Mouse (Mus musculus) brain, embryonic 14.5 days (tissue): ENCODE measurements around the gene Mxra8. TPM values are rescaled to one million over a fixed set of nuclear protein-coding genes. Genes with fewer than 3 reads are reported as not detected.

ENCODE experiments used
- DNase-seq: peaks from one replicate; pipeline ENCODE4 v3.0.0-alpha.2; 2011; ENCODE audit warnings: low read depth
- CTCF ChIP-seq: fragments of 200-500 bp; IDR thresholded peaks from 2 replicates; pipeline ENCODE4 v1.5.1; 2012; ENCODE audit warnings: inconsistent platforms, mild to moderate bottlenecking, moderate library complexity, borderline replicate concordance; ENCODE audit not compliant: insufficient read depth, insufficient read length; ENCODE audit errors: extremely low read depth
- POLR2A ChIP-seq: fragments of 200-500 bp; IDR thresholded peaks from 2 replicates; pipeline ENCODE4 v1.6.1; 2012; ENCODE audit warnings: mild to moderate bottlenecking, inconsistent platforms, borderline replicate concordance; ENCODE audit not compliant: poor library complexity, insufficient read depth, insufficient read length, severe bottlenecking; ENCODE audit errors: extremely low read depth
- polyA plus RNA-seq: library from polyadenylated mRNA; depleted of rRNA; stranded (reverse); fragments of >200 nt; gene quantifications from 2 replicates; pipeline ENCODE4 v1.2.3, GENCODE M21; 2012

Gene Mxra8
- polyA plus RNA-seq, 1 experiment = 39.9 TPM

GRCm38 (mm10) chr4:155821025-155821424, 18.5 kb upstream of the Mxra8 start:
- peak; percentile 36 for DNase-seq
- TF ChIP-seq CTCF = no peak
- no peak for TF ChIP-seq POLR2A

- no peak for DNase-seq
- no peak for TF ChIP-seq CTCF
- no peak for TF ChIP-seq POLR2A
Measured at GRCm38 (mm10) chr4:155823443-155823842, 16.0 kb upstream of the Mxra8 start.

GRCm38 (mm10) chr4:155829866-155830265, 9.6 kb upstream of the Mxra8 start:
- TF ChIP-seq POLR2A (no peak), CTCF (no peak)
- DNase-seq = no peak

GRCm38 (mm10) chr4:155830596-155830995, 8.9 kb upstream of the Mxra8 start:
- no peak for DNase-seq
- TF ChIP-seq POLR2A = no peak

GRCm38 (mm10) chr4:155831205-155831766, 8.2 kb upstream of the Mxra8 start, which contains the start of gene Aurkaip1:
Aurkaip1 (plus strand) TSS chr4:155831272.
- peak; percentile 92 for TF ChIP-seq CTCF
- TF ChIP-seq POLR2A = peak; percentile 46; the same call in 1 of the 2 replicates
- peak; percentile 99 for DNase-seq

GRCm38 (mm10) chr4:155831831-155832230, 7.6 kb upstream of the Mxra8 start:
- no peak for DNase-seq
- TF ChIP-seq POLR2A = no peak
- TF ChIP-seq CTCF = no peak

- no peak for DNase-seq
- TF ChIP-seq CTCF (no peak), POLR2A (no peak)
Measured at GRCm38 (mm10) chr4:155832321-155832720, 7.2 kb upstream of the Mxra8 start.

GRCm38 (mm10) chr4:155833234-155833633, 6.2 kb upstream of the Mxra8 start:
- TF ChIP-seq CTCF = no peak
- TF ChIP-seq POLR2A = no peak
- DNase-seq = no peak

GRCm38 (mm10) chr4:155833836-155834235, 5.6 kb upstream of the Mxra8 start:
- peak; percentile 73 for TF ChIP-seq CTCF
- TF ChIP-seq POLR2A = no peak
- peak; percentile 82 for DNase-seq

- no peak for DNase-seq
- TF ChIP-seq POLR2A = no peak
- TF ChIP-seq CTCF = no peak
Measured at GRCm38 (mm10) chr4:155837404-155838010, 2.0 kb upstream of the Mxra8 start.

GRCm38 (mm10) chr4:155838187-155839153, 1.0 kb upstream of the Mxra8 start:
- DNase-seq = no peak
- TF ChIP-seq CTCF = no peak
- no peak for TF ChIP-seq POLR2A
